Mouse (Mus musculus): ENCODE results near the gene Eif2b2. TPM values are rescaled to one million over a fixed set of nuclear protein-coding genes. Genes with fewer than 3 reads are reported as not detected.

Gene Eif2b2
- 10 to 100 TPM; 59.7 to 60.0 TPM for total RNA-seq (2021)

- DNase-seq (ENCODE audit: extremely low spot score in 1 of 2, low spot score in 1 of 2): peak; percentile 94 to 96
These were observed at the start of gene Eif2b2 for GRCm38 (mm10) chr12:85219236-85219904. TSS of gene Eif2b2 (plus strand) at chr12:85219481.

DNA sequence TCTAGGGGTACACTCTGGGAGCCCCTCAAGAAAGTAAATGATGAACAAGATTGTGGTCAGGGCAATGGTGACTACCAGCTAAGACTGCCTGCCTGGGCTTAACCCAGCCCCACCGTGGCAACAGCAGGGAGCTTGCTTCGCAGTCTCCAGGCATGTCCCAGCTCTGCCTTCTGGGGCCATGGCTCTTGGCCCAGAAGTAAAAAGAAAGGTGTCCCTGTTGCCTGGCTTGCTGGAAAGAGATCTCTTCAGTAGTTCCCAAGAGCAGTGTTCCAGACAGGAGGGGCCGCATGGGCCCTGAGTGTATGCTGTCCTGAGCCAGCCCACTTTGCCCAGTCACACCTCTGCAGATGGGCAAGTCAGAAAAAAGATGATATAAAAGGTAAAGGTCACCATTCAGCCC, 49.4 kb upstream of the Eif2b2 start:
- no peak for DNase-seq (ENCODE audit: extremely low spot score in 1 of 2, low spot score in 1 of 2)

- no peak for DNase-seq (ENCODE audit: extremely low spot score in 1 of 2, low spot score in 1 of 2)
These were observed 48.9 kb upstream of the Eif2b2 start for GRCm38 (mm10) chr12:85170284-85170947.

DNA sequence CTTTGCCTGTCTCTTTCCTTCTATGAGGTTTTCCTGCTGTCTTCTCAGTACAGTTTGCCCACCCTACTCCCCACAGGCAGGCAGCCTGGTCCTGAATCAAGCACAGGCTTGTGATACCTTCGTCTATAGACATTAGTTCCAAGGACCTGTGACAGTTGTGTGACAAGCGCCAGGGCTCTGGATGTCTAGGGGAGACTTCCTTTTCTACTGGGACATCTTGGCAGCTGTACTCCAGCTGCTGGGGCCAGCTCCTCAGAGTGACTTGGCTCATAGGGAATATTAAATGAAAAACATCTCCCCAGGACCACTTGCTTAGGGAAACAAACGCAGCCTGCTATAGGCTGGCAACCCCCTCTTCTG, 48.4 kb upstream of the Eif2b2 start:
- DNase-seq (ENCODE audit: extremely low spot score in 1 of 2, low spot score in 1 of 2): no peak

DNA sequence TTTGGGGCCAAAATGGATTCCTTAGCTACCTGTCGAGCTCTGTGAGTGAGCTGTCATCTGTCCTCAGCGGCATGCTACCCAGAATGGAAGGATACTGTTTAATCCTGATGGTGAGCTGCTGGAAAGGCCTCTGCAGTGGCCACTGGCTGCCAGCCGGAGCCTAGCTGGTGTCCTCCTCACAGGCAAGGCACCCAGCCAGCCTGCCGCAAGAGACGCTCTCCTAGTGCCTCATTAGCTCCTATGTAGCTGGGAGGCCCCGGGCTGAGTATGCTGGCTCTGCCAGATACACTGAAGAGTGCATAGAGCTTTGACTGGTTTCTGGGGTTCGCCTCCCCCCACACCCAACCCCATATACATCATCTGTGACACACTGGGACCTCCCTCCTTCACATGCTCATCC, 45.3 kb upstream of the Eif2b2 start:
- no peak for DNase-seq (ENCODE audit: extremely low spot score in 1 of 2, low spot score in 1 of 2)

DNA sequence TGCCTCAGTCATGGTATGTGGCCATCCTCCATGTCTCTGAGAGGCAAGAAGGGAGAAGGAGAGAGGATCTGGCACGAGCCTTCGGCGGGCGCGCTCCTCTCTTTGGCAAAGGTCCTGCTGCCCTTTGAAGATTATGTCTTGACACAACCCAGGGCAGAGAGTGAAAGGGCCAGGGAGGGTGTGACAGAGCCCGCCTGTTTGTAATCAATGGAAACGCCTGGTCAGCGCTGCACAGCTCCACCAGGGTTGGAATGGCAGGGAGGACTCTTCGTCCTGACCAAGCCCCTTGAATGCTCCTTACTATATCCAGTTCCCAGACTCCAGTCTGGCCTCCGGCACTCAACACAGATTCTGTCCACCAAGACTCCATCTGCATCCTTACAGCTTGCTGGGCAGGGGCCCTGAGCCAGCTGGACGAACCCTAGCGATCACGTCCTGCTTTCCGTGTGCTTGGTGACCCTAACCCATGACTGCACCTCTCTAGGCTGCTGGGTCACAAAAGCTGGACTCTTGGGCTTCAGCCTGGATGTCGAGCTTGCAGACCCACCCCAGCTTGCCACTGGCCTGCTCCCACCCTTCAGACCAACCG, 44.1 kb upstream of the Eif2b2 start:
- no peak for DNase-seq (ENCODE audit: extremely low spot score in 1 of 2, low spot score in 1 of 2)

DNA sequence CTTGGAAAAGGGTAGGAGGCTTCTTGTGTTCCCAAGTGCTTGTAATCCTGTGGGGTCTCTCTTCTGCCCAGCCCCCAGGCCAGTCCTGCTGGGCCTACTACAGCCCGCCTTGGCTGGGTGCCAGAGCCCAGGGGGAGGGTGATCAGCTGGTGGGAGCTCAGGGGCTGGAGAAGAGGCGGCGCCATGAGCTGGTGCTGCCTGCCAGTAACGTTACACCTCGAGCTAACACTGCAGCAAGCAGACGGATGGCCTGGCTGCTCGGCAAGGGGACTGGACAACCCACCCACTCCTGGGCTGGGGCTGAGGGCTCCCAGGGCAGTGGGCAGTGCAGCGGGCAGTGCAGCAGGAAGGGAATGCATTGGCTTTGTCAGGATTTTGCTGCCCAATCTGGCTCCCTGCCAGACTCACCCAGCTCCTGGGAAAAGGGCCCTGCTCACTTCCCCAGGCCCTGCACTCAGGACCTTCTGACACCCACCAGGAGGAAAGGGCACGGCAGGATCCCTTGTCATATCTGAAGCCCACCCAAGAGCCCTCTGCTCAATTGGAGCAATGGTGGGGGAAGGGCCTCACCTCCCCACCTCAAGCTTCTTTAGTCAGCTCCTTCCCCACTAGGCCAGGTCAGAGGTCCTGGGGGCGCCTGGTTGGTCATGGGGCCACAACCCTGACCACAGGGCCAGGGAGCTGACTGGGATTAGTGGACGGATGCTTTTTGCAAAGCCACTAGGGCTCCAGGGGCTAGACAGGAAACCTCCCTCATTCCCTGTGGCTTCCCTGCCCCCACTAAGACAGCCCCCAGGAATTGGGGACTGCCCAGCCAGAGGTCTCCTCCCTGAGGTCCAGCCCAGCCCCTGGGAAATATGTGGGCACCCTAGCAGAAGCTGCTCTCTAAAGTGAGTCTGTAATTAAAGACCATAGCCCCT, 43.1 kb upstream of the Eif2b2 start:
- peak in 1 of 2 experiments; percentile 27 for DNase-seq (ENCODE audit: extremely low spot score in 1 of 2, low spot score in 1 of 2)

DNA sequence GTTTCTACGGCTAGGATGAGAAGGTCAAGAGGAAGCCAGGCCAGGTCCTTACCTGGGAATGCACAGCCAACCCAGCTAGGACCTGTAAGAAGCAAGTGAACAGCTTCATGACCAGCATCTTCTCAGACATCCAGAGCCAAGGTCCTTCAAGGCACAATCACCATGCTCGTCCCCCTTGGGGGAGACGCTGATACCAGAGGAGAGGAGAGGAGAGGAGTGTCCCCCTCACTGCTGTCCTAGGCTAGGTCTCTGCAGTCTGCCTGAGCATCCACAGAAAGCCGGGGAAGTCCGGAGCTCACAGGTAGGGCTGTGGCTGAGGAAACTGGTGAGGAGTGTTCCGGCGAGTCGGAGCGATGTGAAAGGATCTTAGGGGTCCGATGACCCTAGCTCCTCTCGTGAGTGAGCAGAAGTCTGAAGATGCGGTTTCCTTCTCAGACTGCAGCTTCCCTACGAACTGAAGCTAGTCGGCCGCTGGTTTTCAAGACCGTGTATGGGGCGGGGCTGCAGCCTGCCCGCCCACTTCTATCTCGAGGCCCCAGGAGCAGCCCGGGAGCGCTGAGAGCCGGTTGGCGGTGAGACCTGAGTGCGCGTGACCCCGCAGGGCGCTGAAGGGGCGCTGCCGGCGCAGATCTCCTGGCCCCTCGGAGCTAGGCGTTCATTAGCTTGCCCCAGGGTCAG, 42.3 kb upstream of the Eif2b2 start:
- no peak for DNase-seq (ENCODE audit: extremely low spot score in 1 of 2, low spot score in 1 of 2)

GRCm38 (mm10) chr12:85177740-85178239, 41.5 kb upstream of the Eif2b2 start, which contains the start of gene Pgf:
TSS of gene Pgf (minus strand) at chr12:85177790.
- no peak for DNase-seq (ENCODE audit: extremely low spot score in 1 of 2, low spot score in 1 of 2)

GRCm38 (mm10) chr12:85178294-85178693, 41.0 kb upstream of the Eif2b2 start:
- no peak for DNase-seq (ENCODE audit: extremely low spot score in 1 of 2, low spot score in 1 of 2)

GRCm38 (mm10) chr12:85181475-85182344, 37.6 kb upstream of the Eif2b2 start:
- DNase-seq (ENCODE audit: extremely low spot score in 1 of 2, low spot score in 1 of 2): no peak

DNA sequence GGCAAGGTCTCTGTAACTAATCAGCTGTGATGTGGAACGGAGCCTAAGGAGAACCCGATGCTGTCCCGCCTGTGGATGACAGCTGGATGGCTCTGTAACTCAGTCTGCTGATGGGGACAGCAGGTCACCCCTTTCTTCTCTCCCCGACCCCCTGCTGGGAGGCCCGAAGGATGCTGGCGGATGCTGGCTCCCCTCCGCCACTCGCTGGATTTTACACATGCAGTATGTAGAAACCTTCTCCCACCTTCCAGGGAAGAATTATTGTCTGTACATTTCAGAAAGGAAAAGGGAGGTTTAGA, 37.0 kb upstream of the Eif2b2 start:
- no peak for DNase-seq (ENCODE audit: extremely low spot score in 1 of 2, low spot score in 1 of 2)

DNA sequence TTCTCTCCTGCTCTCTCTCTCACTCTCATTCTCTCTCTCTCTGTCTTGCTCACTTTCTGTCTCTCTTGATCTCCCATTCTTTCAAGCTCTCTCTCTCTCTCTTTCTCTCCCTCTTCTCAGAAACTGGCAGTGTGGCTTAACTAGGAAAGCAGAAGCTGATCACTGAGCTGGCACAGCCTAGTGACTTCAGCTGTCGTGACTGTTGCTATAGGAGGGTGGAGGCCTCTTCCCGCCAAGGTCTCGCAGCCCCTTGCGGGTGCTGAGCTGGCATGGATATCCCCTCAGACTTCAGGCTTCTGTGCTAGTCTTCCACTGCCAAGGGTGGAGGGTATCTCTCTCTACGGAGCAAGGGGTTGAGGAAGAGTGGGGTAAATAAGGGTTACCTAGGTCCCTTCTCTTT, 36.4 kb upstream of the Eif2b2 start:
- DNase-seq (ENCODE audit: extremely low spot score in 1 of 2, low spot score in 1 of 2): no peak

- no peak for DNase-seq (ENCODE audit: extremely low spot score in 1 of 2, low spot score in 1 of 2)
These were observed 35.2 kb upstream of the Eif2b2 start for GRCm38 (mm10) chr12:85184118-85184517.

- no peak for DNase-seq (ENCODE audit: extremely low spot score in 1 of 2, low spot score in 1 of 2)
These were observed 33.5 kb upstream of the Eif2b2 start for GRCm38 (mm10) chr12:85185810-85186209.

GRCm38 (mm10) chr12:85186361-85186760, 32.9 kb upstream of the Eif2b2 start:
- no peak for DNase-seq (ENCODE audit: extremely low spot score in 1 of 2, low spot score in 1 of 2)

GRCm38 (mm10) chr12:85190290-85190689, 29.0 kb upstream of the Eif2b2 start:
- no peak for DNase-seq (ENCODE audit: extremely low spot score in 1 of 2, low spot score in 1 of 2)

GRCm38 (mm10) chr12:85192461-85193108, 26.7 kb upstream of the Eif2b2 start:
- DNase-seq (ENCODE audit: extremely low spot score in 1 of 2, low spot score in 1 of 2): no peak

GRCm38 (mm10) chr12:85193146-85193545, 26.1 kb upstream of the Eif2b2 start:
- DNase-seq (ENCODE audit: extremely low spot score in 1 of 2, low spot score in 1 of 2): no peak
